Mouse (Mus musculus): ENCODE measurements at regions not wholly inside any gene's neighbourhood (a gene's known extent, or its start where the extent isn't known, plus 50 kb on each side); places are given as distances from the start of the nearest gene placed in this dataset.

- no peak overlapping the region for H3K4me3 ChIP-seq (replicated peaks)
- no peak overlapping the region for H3K27ac ChIP-seq
- no peak overlapping the region for H3K9ac ChIP-seq
- WGBS = 68% methylated on average over 2 of the region's 2 CpGs
- H3K4me2 ChIP-seq = no peak overlapping the region
- no peaks in the 10 kb centered on the region for H3K9me3 ChIP-seq (replicated peaks)
- H3K36me3 ChIP-seq = no peaks in the 10 kb centered on the region
- no peak for ATAC-seq (replicated peaks; ENCODE audit: low FRiP score)
- no peaks in the 10 kb centered on the region for H3K4me1 ChIP-seq
- no peaks in the 10 kb centered on the region for H3K27me3 ChIP-seq
Observed at GRCm38 (mm10) chr15:15716694-15717093, 1011.9 kb upstream of the Cdh9 start.

GRCm38 (mm10) chr15:15741987-15742386 is 986.6 kb upstream of the Cdh9 start:
- WGBS = 86% methylated on average over 4 of the region's 4 CpGs
- no peak overlapping the region for H3K4me3 ChIP-seq (replicated peaks)

GRCm38 (mm10) chr15:15743011-15743410 is 985.5 kb upstream of the Cdh9 start:
- H3K27me3 ChIP-seq = no peaks in the 10 kb centered on the region
- H3K27ac ChIP-seq = no peak overlapping the region
- H3K4me2 ChIP-seq = no peak overlapping the region
- no peaks in the 10 kb centered on the region for H3K36me3 ChIP-seq
- no peaks in the 10 kb centered on the region for H3K4me1 ChIP-seq
- H3K4me3 ChIP-seq (replicated peaks) = no peak overlapping the region
- H3K9me3 ChIP-seq (replicated peaks) = no peaks in the 10 kb centered on the region
- WGBS = 57% methylated on average over 5 of the region's 5 CpGs
- ATAC-seq (replicated peaks; ENCODE audit: low FRiP score) = no peak
- no peak overlapping the region for H3K9ac ChIP-seq

More at GRCm38 (mm10) chr15:15741987-15742386, 986.6 kb upstream of the Cdh9 start:
- Histone ChIP-seq H3K9ac (no peak overlapping the region), H3K27me3 (no peaks in the 10 kb centered on the region), H3K4me2 (no peak overlapping the region), H3K36me3 (no peaks in the 10 kb centered on the region), H3K4me1 (no peaks in the 10 kb centered on the region), H3K9me3 (replicated peaks) (no peaks in the 10 kb centered on the region), H3K27ac (no peak overlapping the region)
- no peak for ATAC-seq (replicated peaks; ENCODE audit: low FRiP score)

Measured in kidney, embryonic 15.5 days (tissue).